Mouse (Mus musculus) limb, embryonic 10.5 days (tissue): ENCODE measurements around the gene Amigo3. TPM values are rescaled to one million over a fixed set of nuclear protein-coding genes. Genes with fewer than 3 reads are reported as not detected.

Experiments
- DNase-seq: peaks from one replicate; pipeline ENCODE4 v3.0.0-alpha.2; 2017; ENCODE audit warnings: low spot score
- H3K27ac ChIP-seq: fragments of 300-500 bp; sonication (generic); 2 replicates; pipeline ENCODE4 v1.5.1; 2016; ENCODE audit warnings: mild to moderate bottlenecking
- H3K27me3 ChIP-seq: fragments of 300-500 bp; sonication (generic); 2 replicates; pipeline ENCODE4 v1.6.1; 2016; ENCODE audit warnings: low read depth, mild to moderate bottlenecking; ENCODE audit not compliant: poor library complexity, severe bottlenecking
- H3K36me3 ChIP-seq: fragments of 300-500 bp; sonication (generic); 2 replicates; pipeline ENCODE4 v1.6.1; 2016; ENCODE audit warnings: mild to moderate bottlenecking, moderate library complexity
- H3K4me1 ChIP-seq: fragments of 300-500 bp; sonication (generic); 2 replicates; pipeline ENCODE4 v1.6.1; 2016
- H3K4me3 ChIP-seq: fragments of 300-500 bp; sonication (generic); 2 replicates; pipeline ENCODE4 v1.5.1; 2016; ENCODE audit warnings: mild to moderate bottlenecking, moderate library complexity
- H3K9me3 ChIP-seq: fragments of 300-500 bp; sonication (generic); replicated peaks from 2 replicates; pipeline ENCODE4 v1.6.1; 2016; ENCODE audit warnings: mild to moderate bottlenecking
- WGBS: fragments of 180-500 bp; shearing (Covaris S2); methylation state at CpG from one replicate; pipeline ENCODE4 v1.1.7; 2016; 5-methylcytosine and 5-hydroxymethylcytosine counted together
- polyA plus RNA-seq: library from polyadenylated mRNA; unstranded; fragments of >200 nt; fragmentation: Nextera tagmentation; extraction: Ambion mirVana; gene quantifications from 2 replicates; pipeline ENCODE4 v1.2.1, GENCODE M21; 2016

Amigo3 gene
- polyA plus RNA-seq, 1 experiment from 2014 or later = 3.5 TPM

DNA sequence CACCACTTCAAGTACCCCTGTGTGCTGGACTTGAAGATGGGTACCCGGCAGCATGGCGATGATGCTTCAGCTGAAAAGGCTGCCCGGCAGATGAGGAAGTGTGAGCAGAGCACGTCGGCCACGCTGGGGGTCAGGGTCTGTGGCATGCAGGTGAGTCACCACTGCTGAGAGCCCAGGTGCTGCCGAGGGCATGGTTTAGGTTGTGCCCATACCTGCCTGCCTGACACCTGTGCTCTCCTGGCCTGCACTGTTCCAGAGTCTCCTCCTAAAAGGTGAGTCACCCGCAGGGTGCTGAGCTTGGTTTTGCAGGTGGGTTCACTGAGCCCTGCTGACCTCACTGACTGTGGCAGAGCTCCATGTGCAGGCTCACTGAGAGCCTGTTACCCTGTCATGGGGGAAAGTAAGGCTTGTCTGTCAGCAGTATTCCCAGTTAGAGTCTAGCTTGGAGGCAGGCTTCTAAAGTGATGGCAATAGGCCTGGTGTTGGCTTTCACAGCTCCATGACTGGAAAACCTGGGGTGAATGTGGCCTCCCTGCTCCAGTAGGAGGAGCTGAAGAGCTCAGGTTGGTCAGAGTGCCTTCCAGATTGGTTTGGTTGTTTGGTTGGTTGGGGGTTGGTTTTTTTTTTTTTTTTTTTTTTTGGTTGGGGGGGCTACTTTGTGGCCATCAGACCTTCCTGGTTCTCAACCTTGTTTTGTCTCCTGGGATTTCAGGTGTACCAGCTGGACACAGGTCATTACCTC, 8.0 kb upstream of the Amigo3 start:
- 97% methylated on average over 8 of the region's 8 CpGs for WGBS
- H3K27ac ChIP-seq = no peak overlapping the region
- no peaks in the 10 kb centered on the region for H3K9me3 ChIP-seq
- no peaks in the 10 kb centered on the region for H3K27me3 ChIP-seq
- H3K4me3 ChIP-seq = no peak overlapping the region
- peaks cover 22% of the 10 kb centered on the region for H3K4me1 ChIP-seq
- DNase-seq = no peak
- H3K36me3 ChIP-seq = peaks cover 70% of the 10 kb centered on the region

DNA sequence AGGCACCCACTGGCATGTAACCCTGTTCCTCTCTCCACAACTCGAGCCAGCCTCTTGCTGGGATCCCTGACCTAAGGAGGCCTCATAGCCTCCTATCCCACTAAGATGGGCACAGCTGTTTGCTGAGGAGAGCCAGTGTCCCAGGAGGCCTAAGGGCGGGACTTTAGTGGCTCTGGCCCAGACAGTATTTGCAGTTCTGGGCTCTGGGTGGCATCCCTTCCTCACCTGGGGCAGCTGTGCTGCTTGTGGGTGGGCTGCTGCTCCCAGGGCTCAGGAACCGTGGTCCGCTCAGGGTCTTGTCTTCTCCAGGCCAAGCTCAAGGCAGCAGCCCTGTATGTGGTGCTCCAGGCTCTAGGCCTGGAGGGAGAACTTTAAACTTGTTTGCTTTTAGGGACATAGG, 6.4 kb upstream of the Amigo3 start:
- no peak for DNase-seq
- no peaks in the 10 kb centered on the region for H3K9me3 ChIP-seq
- peaks cover 26% of the 10 kb centered on the region for H3K4me1 ChIP-seq
- 91% methylated on average over 4 of the region's 4 CpGs for WGBS
- no peaks in the 10 kb centered on the region for H3K27me3 ChIP-seq
- H3K36me3 ChIP-seq = peaks cover 68% of the 10 kb centered on the region
- no peak overlapping the region for H3K4me3 ChIP-seq
- H3K27ac ChIP-seq = no peak overlapping the region

DNA sequence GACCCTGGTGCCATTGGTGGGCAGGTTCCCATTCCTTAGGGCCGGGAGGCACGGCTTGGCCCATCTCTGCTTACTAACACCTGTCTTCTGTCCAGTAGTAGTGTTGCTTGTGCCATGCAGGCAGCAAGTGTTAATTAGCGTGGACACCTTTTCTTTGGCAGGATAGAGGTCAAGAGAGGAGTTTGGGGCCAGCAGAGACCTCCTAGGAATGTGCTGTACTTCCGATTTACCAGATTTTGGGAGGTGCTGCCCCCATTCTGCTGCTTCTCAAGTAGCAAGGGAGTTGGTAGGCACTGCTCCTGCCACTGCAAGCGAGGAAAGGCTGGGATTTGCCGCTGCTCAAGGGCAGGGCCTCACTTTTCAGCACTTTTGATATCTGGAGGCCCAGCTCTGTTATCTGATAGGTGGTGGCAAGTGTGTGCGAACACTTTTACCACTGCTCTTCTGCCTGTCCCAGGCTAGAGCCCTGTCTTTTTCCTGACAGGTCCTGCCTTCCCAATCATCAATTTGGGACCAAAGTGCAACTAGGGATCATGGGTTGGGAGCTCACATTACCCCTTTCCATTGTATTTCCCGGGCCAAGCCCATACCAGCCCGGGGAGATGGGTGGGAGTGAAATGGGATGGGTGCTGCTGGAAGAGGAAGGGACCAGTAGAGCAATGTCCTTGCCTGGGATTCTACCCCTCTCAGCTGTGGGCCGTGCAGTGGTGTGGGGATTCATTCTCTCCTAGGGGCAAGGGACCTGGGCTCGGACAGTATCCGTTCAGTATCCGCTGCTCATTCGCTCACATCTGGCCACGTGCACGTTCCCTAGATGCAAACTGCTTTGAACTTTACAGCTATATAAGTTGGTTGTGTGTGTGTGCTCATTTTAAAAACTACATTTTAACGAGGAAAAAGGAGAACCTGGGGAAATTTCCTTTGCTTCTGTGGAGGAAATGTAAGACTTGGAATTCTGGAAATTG, 5.1 kb upstream of the Amigo3 start:
- peaks cover 30% of the 10 kb centered on the region for H3K4me1 ChIP-seq
- H3K9me3 ChIP-seq = no peaks in the 10 kb centered on the region
- H3K27me3 ChIP-seq = no peaks in the 10 kb centered on the region
- H3K36me3 ChIP-seq = peaks cover 63% of the 10 kb centered on the region
- H3K27ac ChIP-seq = peak overlapping the region; percentile 81; the same call in 1 of the 2 replicates
- 52% methylated on average over 17 of the region's 17 CpGs for WGBS
- DNase-seq = peak; percentile 35
- peak overlapping the region; percentile 64 for H3K4me3 ChIP-seq

DNA sequence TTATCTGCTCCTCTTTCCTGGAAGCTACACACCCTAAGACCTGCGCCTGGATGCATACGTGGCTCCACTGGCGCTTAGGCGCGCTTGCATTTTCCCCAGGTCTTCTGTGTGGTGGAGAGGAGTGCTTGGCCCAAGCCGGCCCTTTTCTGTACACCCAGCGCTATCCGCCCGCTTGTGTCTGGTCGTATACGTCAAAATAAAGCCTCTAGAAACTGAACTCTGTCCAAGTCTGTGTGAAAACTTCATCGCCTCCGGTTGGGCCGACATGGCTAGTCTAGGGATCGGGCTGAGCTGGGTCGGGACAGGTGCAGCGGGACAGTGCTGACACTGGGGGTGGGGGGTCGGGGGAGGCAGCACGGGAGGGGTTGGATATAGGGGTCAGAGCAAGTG, 4.4 kb upstream of the Amigo3 start:
- peaks cover 62% of the 10 kb centered on the region for H3K36me3 ChIP-seq
- peak overlapping the region; percentile 81 for H3K27ac ChIP-seq

DNA sequence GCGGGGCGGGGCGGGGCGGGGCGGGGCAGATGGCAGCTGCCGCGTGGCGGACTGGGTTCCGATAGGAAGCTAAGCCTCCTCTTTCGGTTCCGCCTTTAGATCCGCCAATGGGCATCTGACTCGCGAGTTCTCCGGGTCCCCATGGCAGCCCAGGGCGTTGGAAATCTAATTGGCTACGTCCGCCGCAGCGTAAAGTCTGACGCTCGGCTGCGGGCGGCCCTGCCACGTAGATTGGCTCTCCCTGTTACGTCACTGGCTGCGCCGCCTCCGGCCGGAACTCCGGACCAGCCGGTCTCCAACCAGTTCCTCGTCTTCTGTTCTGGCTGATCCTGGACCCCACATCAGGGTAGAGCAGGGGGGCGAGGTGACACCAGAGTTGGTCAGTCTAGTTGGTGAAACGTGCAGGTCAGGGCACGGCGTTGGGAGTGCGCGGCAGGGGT, 3.9 kb upstream of the Amigo3 start, which contains the start of gene Gmppb:
Gmppb (plus strand) TSS at position 227 of the 440 bp plus-strand sequence.
- H3K27ac ChIP-seq = peak within 1 kb of the TSS; percentile 81
- peaks cover 37% of the 10 kb centered on the region for H3K4me1 ChIP-seq
- peak; percentile 96 for DNase-seq
- peak within 1 kb of the TSS; percentile 64 for H3K4me3 ChIP-seq
- H3K36me3 ChIP-seq = peaks cover 65% of the 10 kb centered on the region
- no peaks in the 10 kb centered on the region for H3K27me3 ChIP-seq
- under 1% methylated on average over 39 of the region's 39 CpGs for WGBS
- H3K9me3 ChIP-seq = no peaks in the 10 kb centered on the region

More for the DNA sequence above, 4.4 kb upstream of the Amigo3 start:
- H3K27me3 ChIP-seq = no peaks in the 10 kb centered on the region
- peak overlapping the region; percentile 64 for H3K4me3 ChIP-seq
- H3K4me1 ChIP-seq = peaks cover 37% of the 10 kb centered on the region
- no peaks in the 10 kb centered on the region for H3K9me3 ChIP-seq
- 2% methylated on average over 19 of the region's 19 CpGs for WGBS
- no peak for DNase-seq

DNA sequence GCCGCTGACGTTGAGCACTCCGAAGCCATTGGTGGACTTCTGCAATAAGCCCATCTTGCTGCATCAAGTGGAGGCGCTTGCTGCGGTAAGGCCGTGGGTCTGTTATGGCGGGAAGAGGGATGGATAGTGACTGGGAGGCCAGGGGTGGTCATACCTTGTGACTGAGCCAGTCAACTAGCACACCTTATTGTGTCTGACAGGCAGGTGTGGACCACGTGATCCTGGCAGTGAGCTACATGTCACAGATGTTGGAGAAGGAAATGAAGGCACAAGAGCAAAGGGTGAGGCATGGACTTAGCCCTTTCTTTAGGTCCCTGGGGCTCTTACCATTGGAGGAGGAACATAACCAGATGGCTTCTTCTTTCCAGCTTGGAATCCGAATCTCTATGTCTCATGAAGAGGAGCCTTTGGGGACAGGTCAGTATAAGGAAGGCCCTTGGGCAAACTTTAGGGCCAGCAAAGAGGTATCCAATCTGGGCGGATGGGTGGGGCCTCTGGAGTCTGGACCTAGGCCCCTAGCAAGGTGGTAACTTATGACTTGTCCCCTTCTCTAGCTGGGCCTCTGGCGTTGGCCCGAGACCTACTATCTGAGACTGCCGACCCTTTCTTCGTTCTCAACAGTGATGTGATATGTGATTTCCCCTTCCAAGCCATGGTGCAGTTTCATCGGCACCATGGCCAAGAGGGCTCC, 3.3 kb upstream of the Amigo3 start:
- 42% methylated on average over 15 of the region's 15 CpGs for WGBS
- Histone ChIP-seq H3K4me3 (peak overlapping the region; percentile 64), H3K27ac (peak overlapping the region; percentile 81), H3K36me3 (peaks cover 68% of the 10 kb centered on the region), H3K27me3 (no peaks in the 10 kb centered on the region), H3K9me3 (no peaks in the 10 kb centered on the region), H3K4me1 (peaks cover 37% of the 10 kb centered on the region)
- no peak for DNase-seq

DNA sequence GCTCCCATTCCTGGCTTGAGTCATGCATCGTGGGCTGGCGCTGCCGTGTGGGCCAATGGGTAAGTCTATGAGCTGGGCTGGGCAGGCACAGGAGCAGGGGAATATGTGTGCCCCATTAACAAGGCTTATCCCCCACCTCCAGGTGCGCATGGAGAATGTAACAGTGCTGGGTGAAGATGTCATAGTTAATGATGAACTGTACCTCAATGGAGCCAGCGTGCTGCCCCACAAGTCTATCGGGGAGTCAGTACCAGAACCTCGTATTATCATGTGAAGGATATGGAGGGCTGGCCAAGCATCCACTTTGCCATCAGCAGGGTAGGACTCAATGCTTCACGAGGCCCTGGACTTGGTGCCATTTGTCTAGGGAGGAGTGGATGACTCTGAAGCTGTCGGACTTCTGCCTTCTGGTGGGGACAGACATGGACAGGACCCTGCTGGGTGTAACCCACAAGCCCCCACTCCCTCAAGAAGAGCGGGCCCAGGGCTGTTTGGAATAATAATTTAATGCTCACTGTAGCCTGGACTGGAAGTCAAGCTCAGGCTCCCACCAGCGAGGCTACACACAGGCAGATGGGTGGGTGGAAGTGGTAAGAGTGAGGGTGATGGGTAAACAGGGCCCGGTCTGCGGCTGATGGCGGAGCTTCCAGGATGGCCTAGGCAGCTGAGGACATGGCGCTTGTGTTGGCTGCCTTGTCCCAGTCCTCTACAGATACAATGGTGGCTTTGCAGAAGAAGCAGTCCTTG, 1.6 kb upstream of the Amigo3 start:
- Histone ChIP-seq H3K27me3 (no peaks in the 10 kb centered on the region), H3K4me1 (peaks cover 37% of the 10 kb centered on the region), H3K27ac (no peak overlapping the region), H3K4me3 (no peak overlapping the region), H3K9me3 (no peaks in the 10 kb centered on the region), H3K36me3 (peaks cover 68% of the 10 kb centered on the region)
- DNase-seq = no peak
- 93% methylated on average over 15 of the region's 15 CpGs for WGBS

DNA sequence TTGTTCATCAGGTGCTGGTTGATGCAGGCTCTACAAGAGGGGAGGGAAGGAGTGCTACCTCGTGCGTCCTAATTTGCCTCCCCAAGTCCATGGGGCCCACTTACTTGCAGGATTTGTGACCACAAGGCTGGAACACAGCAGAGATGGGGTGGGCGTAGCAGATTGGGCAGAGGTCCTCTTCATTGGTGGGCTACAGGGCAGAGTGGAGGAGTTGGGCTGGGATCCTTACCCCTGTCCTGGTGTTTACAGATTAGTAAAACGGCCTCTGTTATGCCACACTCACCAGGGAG, 1.1 kb upstream of the Amigo3 start:
- H3K27me3 ChIP-seq = no peaks in the 10 kb centered on the region
- 89% methylated on average over 4 of the region's 4 CpGs for WGBS
- peaks cover 37% of the 10 kb centered on the region for H3K4me1 ChIP-seq
- no peak for DNase-seq
- no peak overlapping the region for H3K4me3 ChIP-seq
- peaks cover 68% of the 10 kb centered on the region for H3K36me3 ChIP-seq
- H3K9me3 ChIP-seq = no peaks in the 10 kb centered on the region
- H3K27ac ChIP-seq = no peak overlapping the region

DNA sequence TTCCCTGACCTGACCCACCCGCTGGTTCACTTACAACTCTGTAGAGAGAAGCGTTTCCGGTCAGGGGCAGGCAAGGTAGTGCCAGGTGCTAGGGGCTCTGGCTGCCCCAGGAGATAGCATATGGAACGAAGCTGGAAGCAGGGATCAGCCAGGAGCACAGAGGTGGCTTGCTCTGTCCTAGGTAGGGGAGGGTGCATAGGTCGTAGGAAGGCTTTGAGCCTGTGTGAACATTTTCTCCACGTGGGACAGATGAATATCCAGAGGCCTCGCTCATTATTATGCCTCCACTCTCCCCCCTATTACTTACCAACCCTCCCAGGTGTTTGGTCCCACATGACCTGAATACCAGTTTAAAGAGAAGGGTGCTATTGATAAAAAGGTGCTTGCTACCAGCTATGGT, 548 bp upstream of the Amigo3 start:
- Histone ChIP-seq H3K4me3 (no peak overlapping the region), H3K36me3 (peaks cover 68% of the 10 kb centered on the region), H3K27ac (no peak overlapping the region), H3K27me3 (no peaks in the 10 kb centered on the region), H3K4me1 (peaks cover 34% of the 10 kb centered on the region), H3K9me3 (no peaks in the 10 kb centered on the region)
- no peak for DNase-seq
- 74% methylated on average over 7 of the region's 7 CpGs for WGBS

DNA sequence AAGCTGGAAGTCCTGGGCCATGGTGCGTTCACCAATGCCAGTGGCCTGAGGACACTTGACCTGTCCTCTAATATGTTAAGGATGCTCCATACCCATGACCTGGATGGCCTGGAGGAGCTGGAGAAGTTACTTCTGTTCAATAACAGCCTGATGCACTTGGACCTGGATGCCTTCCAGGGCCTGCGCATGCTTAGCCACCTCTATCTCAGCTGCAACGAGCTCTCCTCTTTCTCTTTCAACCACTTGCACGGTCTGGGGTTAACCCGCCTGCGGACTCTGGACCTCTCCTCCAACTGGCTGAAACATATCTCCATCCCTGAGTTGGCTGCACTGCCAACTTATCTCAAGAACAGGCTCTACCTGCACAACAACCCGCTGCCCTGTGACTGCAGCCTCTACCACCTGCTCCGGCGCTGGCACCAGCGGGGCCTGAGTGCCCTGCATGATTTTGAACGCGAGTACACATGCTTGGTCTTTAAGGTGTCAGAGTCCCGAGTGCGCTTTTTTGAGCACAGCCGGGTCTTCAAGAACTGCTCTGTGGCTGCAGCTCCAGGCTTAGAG, 786 bp downstream of the Amigo3 start:
- Histone ChIP-seq H3K27ac (0 out of 2 replicates have a peak overlapping the region, but pooled peaks have one; percentile 16), H3K36me3 (peaks cover 79% of the 10 kb centered on the region), H3K4me1 (peaks cover 22% of the 10 kb centered on the region), H3K27me3 (no peaks in the 10 kb centered on the region), H3K4me3 (0 out of 2 replicates have a peak overlapping the region, but pooled peaks have one; percentile 34), H3K9me3 (no peaks in the 10 kb centered on the region)
- DNase-seq = no peak
- WGBS = 94% methylated on average over 15 of the region's 15 CpGs

DNA sequence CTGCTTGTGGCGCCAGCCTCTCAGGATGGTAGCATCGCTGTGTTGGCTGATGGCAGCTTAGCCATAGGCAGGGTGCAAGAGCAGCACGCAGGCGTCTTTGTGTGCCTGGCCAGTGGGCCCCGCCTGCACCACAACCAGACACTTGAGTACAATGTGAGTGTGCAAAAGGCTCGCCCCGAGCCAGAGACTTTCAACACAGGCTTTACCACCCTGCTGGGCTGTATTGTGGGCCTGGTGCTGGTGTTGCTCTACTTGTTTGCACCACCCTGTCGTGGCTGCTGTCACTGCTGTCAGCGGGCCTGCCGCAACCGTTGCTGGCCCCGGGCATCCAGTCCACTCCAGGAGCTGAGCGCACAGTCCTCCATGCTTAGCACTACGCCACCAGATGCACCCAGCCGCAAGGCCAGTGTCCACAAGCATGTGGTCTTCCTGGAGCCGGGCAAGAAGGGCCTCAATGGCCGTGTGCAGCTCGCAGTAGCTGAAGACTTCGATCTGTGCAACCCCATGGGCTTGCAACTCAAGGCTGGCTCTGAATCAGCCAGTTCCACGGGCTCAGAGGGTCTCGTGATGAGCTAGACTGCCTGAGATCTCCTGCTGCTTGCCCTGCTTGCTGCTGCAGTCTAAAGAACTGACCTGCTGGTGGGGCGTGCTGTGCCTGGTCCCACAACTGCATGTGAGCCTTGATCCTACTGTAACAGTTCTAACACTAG, 1.5 kb downstream of the Amigo3 start:
- H3K4me3 ChIP-seq = 0 out of 2 replicates have a peak overlapping the region, but pooled peaks have one; percentile 34
- 91% methylated on average over 22 of the region's 22 CpGs for WGBS
- H3K36me3 ChIP-seq = peaks cover 86% of the 10 kb centered on the region
- H3K9me3 ChIP-seq = no peaks in the 10 kb centered on the region
- H3K27ac ChIP-seq = no peak overlapping the region
- DNase-seq = no peak
- peaks cover 20% of the 10 kb centered on the region for H3K4me1 ChIP-seq
- no peaks in the 10 kb centered on the region for H3K27me3 ChIP-seq
